Mouse (Mus musculus) forebrain, postnatal 0 days (tissue): ENCODE data around the gene Prickle2. TPM values are rescaled to one million over a fixed set of nuclear protein-coding genes. Genes with fewer than 3 reads are reported as not detected.

Experiments
- ATAC-seq: fragments of 200-750 bp; cut with Nextera tagmentation; 2 replicates; pipeline ENCODE4 v1.8.0; 2017; ENCODE audit warnings: mild to moderate bottlenecking, moderate library complexity
- DNase-seq: peaks from one replicate; pipeline ENCODE4 v3.0.0-alpha.2; 2015
- H3K27ac ChIP-seq: fragments of 300-500 bp; sonication (generic); 2 replicates; pipeline ENCODE4 v1.5.1; 2014; ENCODE audit warnings: low read depth, mild to moderate bottlenecking, antibody characterized with exemption, low read length, moderate library complexity, mixed read lengths
- H3K27me3 ChIP-seq: fragments of 300-500 bp; sonication (generic); 2 replicates; pipeline ENCODE4 v1.6.1; 2014; ENCODE audit warnings: mild to moderate bottlenecking, low read length, mixed read lengths; ENCODE audit not compliant: insufficient read depth
- H3K36me3 ChIP-seq: fragments of 300-500 bp; sonication (generic); 2 replicates; pipeline ENCODE4 v1.6.1; 2014; ENCODE audit warnings: mild to moderate bottlenecking, moderate library complexity; ENCODE audit not compliant: insufficient read depth
- H3K4me1 ChIP-seq: fragments of 300-500 bp; sonication (generic); 2 replicates; pipeline ENCODE4 v1.6.1; 2014; ENCODE audit warnings: antibody characterized with exemption; ENCODE audit not compliant: insufficient read depth
- H3K4me2 ChIP-seq: fragments of 300-500 bp; sonication (generic); 2 replicates; pipeline ENCODE4 v1.6.1; 2014; ENCODE audit warnings: low read depth, mild to moderate bottlenecking, moderate library complexity
- H3K4me3 ChIP-seq: fragments of 300-500 bp; sonication (generic); 2 replicates; pipeline ENCODE4 v1.5.1; 2014; ENCODE audit warnings: low read depth, low read length, mixed read lengths
- H3K9ac ChIP-seq: fragments of 300-500 bp; sonication (generic); 2 replicates; pipeline ENCODE4 v1.6.1; 2014; ENCODE audit warnings: mild to moderate bottlenecking
- H3K9me3 ChIP-seq: fragments of 300-500 bp; sonication (generic); 2 replicates; pipeline ENCODE4 v1.6.1; 2016; ENCODE audit warnings: low read length
- CTCF ChIP-seq: sonication (generic); IDR thresholded peaks from 2 replicates; pipeline ENCODE4 v1.5.1; 2016; ENCODE audit warnings: antibody characterized with exemption, control low read depth, low read depth
- WGBS: fragments of 180-500 bp; shearing (Covaris S2); extraction: QIAGEN DNeasy Blood & Tissue Kit; methylation state at CpG from one replicate; pipeline ENCODE4 v1.1.7; 2014; 5-methylcytosine and 5-hydroxymethylcytosine counted together
- polyA plus RNA-seq: library from polyadenylated mRNA; unstranded; fragments of >200 nt; fragmentation: Nextera tagmentation; extraction: Ambion mirVana; gene quantifications from 2 replicates; pipeline ENCODE4 v1.2.1, GENCODE M21; 2015
- total RNA-seq: library from RNA; depleted of rRNA; stranded (reverse); fragments of >200 nt; gene quantifications from 2 replicates; pipeline ENCODE4 v1.2.3, GENCODE M21; 2014

Gene Prickle2
- total and polyA plus RNA-seq, 2 experiments from 2014 or later = 8.4 to 29.4 TPM

DNA sequence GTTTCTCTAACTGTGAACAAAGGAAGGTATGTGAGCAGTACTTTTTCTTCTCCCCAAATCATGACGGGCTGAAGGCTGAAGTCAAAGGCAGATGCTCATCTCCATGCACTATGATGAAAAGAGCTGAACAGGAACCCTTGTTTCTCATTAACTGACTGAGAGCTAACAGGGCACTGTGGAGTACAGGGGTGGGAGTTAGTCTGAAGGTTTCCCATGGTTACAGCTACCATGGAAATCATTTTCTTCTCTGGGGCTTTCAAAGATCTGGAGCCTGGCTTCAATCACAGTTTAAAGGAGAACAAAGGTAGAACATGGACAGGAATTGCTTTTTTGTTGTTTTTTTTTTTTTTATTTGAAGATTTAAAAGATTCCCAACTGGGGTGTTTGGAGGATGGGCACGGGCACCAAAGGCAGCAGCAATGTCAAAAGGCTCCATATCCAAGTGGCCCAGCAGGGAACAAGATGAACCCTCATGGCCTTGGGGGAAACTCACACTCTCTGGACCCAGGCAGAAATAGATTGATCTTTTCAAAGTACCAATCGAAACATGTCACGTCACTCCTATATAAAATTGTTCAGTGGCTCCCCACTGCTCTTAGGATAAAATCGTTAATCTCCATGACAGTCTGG lies 35.3 kb downstream of the Prickle2 start:
- Histone ChIP-seq H3K27me3 (no peaks in the 10 kb centered on the region), H3K9me3 (no peaks in the 10 kb centered on the region), H3K4me1 (no peaks in the 10 kb centered on the region), H3K9ac (no peak overlapping the region), H3K36me3 (no peaks in the 10 kb centered on the region), H3K4me3 (no peak overlapping the region), H3K27ac (0 out of 2 replicates have a peak overlapping the region, but pooled peaks have one; percentile 11), H3K4me2 (no peak overlapping the region)
- DNase-seq (no peak), ATAC-seq (peak; percentile 86)
- TF ChIP-seq CTCF = no peak
- WGBS = 58% methylated on average over 5 of the region's 5 CpGs

DNA sequence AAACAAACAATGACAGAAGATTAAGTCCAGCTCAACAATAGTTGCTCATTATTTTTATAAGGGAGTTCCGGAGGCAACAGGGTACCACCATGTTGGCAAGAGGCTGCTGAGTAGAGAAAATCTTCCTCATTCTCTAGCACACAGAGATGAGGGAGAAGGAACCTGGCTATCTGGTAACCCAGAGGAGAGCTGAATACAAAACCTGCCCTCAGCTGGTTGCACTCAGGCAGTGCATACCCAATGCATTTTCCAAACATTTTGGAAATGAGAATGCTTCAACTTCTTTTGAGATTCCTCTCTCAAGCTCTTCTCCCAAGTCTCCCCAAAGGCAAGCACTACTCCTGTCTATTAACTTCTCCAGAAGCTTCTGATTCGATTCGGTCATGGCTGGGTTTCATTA lies 36.3 kb downstream of the Prickle2 start:
- TF ChIP-seq CTCF = no peak
- Histone ChIP-seq H3K4me2 (no peak overlapping the region), H3K4me1 (peaks cover 7% of the 10 kb centered on the region), H3K27ac (no peak overlapping the region), H3K9ac (no peak overlapping the region), H3K4me3 (no peak overlapping the region), H3K27me3 (no peaks in the 10 kb centered on the region), H3K9me3 (no peaks in the 10 kb centered on the region), H3K36me3 (no peaks in the 10 kb centered on the region)
- WGBS = 83% methylated on average over 3 of the region's 3 CpGs
- DNase-seq (no peak), ATAC-seq (no peak)

DNA sequence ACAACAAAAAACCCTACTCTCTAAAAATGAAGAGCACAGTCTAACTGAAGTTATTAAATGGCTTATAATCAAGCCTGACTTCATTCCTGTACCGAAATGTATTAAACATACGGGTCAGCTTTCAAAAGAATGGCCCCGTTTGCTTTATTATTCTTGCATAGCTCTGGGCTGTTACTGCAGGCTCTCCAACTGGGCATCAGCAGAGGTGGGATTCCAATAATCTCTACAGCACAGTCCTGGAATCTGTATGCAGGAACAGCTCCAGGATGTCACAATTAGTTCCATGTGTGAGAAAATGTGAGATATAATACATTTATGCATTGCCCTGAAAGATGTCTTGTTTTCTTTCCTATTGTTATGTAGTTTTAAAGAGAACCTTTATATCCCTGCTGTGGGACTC lies 38.4 kb downstream of the Prickle2 start:
- no peaks in the 10 kb centered on the region for H3K27me3 ChIP-seq
- H3K27ac ChIP-seq = no peak overlapping the region
- no peak for TF ChIP-seq CTCF
- DNase-seq (no peak), ATAC-seq (no peak)
- H3K9ac ChIP-seq = no peak overlapping the region
- H3K9me3 ChIP-seq = no peaks in the 10 kb centered on the region
- WGBS = 67% methylated on average over 3 of the region's 3 CpGs
- H3K4me2 ChIP-seq = no peak overlapping the region
- H3K4me3 ChIP-seq = no peak overlapping the region
- peaks cover 19% of the 10 kb centered on the region for H3K4me1 ChIP-seq
- H3K36me3 ChIP-seq = no peaks in the 10 kb centered on the region

- TF ChIP-seq CTCF = peak; percentile 79
- ATAC-seq = peak; percentile 28; the same call in 1 of the 2 replicates
- WGBS = 0% methylated on average over 1 of the region's 1 CpGs
- Histone ChIP-seq H3K4me1 (peaks cover 23% of the 10 kb centered on the region), H3K4me3 (no peak overlapping the region), H3K4me2 (no peak overlapping the region), H3K36me3 (no peaks in the 10 kb centered on the region), H3K27me3 (no peaks in the 10 kb centered on the region), H3K9me3 (no peaks in the 10 kb centered on the region), H3K9ac (no peak overlapping the region), H3K27ac (no peak overlapping the region)
- DNase-seq = peak; percentile 87
Measured at GRCm38 (mm10) chr6:92665530-92665989, 40.4 kb downstream of the Prickle2 start.

DNA sequence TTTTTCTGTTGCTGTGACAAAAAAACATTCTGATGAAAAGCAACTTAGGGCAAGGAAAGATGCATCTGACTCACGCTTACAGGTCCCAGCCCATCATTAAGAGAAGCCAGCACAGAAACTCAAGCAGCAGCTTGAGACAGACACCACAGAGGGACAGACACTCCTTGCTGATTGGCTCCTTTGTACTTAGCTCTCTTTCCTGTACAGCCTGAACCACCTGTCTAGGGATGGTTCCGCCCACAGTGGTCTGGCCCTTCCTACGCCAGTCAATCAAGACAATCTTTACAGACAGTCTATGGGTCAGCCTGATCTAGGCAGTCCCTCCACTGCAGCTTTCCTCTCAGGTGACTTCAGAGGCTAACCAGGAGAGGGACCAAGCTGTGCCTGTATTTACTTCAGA lies 42.1 kb downstream of the Prickle2 start:
- H3K4me2 ChIP-seq = no peak overlapping the region
- 87% methylated on average over 3 of the region's 3 CpGs for WGBS
- H3K9ac ChIP-seq = no peak overlapping the region
- H3K4me1 ChIP-seq = peaks cover 23% of the 10 kb centered on the region
- no peaks in the 10 kb centered on the region for H3K36me3 ChIP-seq
- H3K27ac ChIP-seq = peak overlapping the region; percentile 73; the same call in 1 of the 2 replicates
- H3K27me3 ChIP-seq = no peaks in the 10 kb centered on the region
- H3K9me3 ChIP-seq = no peaks in the 10 kb centered on the region
- H3K4me3 ChIP-seq = no peak overlapping the region
- ATAC-seq (0 out of 2 replicates have a peak, but pooled peaks have one; percentile 37), DNase-seq (no peak)
- TF ChIP-seq CTCF = no peak

DNA sequence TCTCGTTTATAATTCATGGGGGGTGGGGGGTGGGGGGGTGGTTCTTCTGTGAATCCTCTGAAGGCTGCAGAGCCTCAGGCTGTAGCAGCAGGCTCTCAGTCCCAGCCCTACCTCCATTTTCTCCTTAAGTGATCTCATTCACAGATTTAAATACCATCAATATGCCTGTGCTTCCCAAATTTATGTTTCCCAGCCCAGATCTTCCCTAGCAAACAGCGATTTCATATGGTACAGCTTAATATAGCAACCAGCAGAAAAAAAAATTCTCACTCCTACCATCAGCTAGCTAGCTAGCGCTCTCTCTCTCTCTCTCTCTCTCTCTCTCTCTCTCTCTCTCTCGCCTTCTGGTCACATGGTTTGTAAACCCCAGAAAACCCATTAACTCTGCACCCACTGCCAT lies 42.5 kb downstream of the Prickle2 start:
- H3K9ac ChIP-seq = no peak overlapping the region
- H3K4me2 ChIP-seq = no peak overlapping the region
- H3K9me3 ChIP-seq = no peaks in the 10 kb centered on the region
- DNase-seq (peak; percentile 66), ATAC-seq (peak; percentile 86)
- H3K36me3 ChIP-seq = no peaks in the 10 kb centered on the region
- no peak for TF ChIP-seq CTCF
- no peaks in the 10 kb centered on the region for H3K27me3 ChIP-seq
- 47% methylated on average over 4 of the region's 4 CpGs for WGBS
- H3K4me3 ChIP-seq = no peak overlapping the region
- peaks cover 23% of the 10 kb centered on the region for H3K4me1 ChIP-seq
- H3K27ac ChIP-seq = peak overlapping the region; percentile 73

DNA sequence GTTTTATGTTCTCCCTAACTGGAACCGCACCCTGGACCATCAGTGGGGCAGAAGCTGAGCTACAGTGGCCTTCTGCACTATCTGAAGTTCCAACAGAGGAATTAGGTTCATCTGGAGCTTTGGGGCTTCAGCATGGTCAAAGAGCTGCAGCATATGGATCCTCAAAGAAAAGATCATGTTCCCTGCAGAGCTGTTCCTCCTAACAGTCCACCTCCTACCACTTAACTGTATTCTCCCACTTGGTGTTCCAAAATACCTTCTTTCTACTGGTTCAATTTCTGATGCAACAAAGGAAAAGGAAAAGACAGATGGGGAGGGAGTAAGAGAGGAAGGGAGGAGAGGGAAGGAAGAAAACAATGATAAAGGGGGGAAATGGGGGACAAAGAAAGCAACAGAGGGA lies 56.9 kb downstream of the Prickle2 start:
- no peak overlapping the region for H3K27ac ChIP-seq
- WGBS = 74% methylated on average over 1 of the region's 1 CpGs
- H3K9me3 ChIP-seq = no peaks in the 10 kb centered on the region
- H3K4me1 ChIP-seq = no peaks in the 10 kb centered on the region
- H3K4me3 ChIP-seq = no peak overlapping the region
- no peaks in the 10 kb centered on the region for H3K27me3 ChIP-seq
- TF ChIP-seq CTCF = no peak
- H3K9ac ChIP-seq = no peak overlapping the region
- DNase-seq (no peak), ATAC-seq (no peak)
- H3K36me3 ChIP-seq = no peaks in the 10 kb centered on the region
- H3K4me2 ChIP-seq = no peak overlapping the region
